ENCODE assay signal across 8 mouse cellular contexts in the genomic region with DNA sequence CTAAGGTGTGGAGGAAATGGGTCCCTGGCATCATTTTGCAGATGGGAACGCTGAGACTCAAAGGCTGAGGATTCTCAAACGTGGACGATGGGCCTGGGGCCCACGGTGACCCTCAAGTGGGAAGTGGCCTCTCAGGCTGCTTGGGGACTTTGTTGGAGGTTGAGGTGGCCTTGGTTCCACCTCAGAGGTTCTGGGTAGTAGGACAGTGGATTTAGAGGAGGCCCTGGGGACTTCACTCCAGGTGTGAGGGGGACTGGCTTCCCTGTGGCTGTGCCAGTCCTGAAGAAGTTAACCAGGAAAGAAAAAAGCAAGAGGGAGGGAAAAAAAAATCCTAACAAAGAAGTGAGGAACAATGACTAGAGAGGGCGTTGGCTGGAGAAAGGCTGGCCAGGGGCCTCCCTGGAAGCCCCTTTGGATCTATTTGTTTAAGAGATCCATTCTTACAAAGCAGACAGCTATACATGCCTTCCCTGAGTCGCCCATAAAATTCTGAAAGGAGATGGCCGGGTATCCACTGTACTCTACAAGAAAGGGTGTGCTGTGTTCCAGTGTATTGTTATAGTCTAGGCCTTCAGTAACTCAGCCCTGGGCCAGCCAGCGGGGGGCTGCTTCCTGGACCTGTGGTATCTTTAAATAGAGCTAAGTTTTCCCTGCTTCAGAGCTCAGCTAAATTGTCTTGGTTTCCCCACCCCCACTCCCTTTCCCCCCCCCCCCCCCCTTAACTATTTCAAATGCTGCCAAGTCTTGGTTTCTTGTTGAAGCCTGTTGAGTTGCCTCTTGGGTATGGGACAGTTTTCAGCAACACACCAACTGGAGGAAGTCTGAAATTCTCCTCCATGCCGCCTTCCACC. TPM values are rescaled to one million over a fixed set of nuclear protein-coding genes. Genes with fewer than 3 reads are reported as not detected.
DNase-seq lines count a peak whose midpoint lies in the region; ATAC-seq and TF ChIP-seq lines count a peak whose summit lies in the region.

No protein-coding gene starts in this region.

- peaks cover 20% of the 10 kb centered on the region for H3K4me1 ChIP-seq in erythroblast, embryonic 14.5 days (ENCODE audit: control insufficient read depth)
- peaks cover 34% of the 10 kb centered on the region for H3K4me1 ChIP-seq in forebrain, embryonic 12.5 days
- peaks cover 0 to 6% of the 10 kb centered on the region in 2 experiments; a peak in 2 of 4 replicates for H3K4me1 ChIP-seq in liver, embryonic 14.5 days (replicated peaks; ENCODE audit: control insufficient read depth in 2 of 2, insufficient read depth in 2 of 2, low read length in 1 of 2)

- H3K4me2 ChIP-seq in forebrain, embryonic 12.5 days, result peak overlapping the region; percentile 78
- H3K4me2 ChIP-seq in liver, embryonic 14.5 days (ENCODE audit: low read depth), result peak overlapping the region; percentile 60

- no peaks in the 10 kb centered on the region for H3K36me3 ChIP-seq in erythroblast, embryonic 14.5 days (ENCODE audit: control insufficient read depth)
- H3K36me3 ChIP-seq in forebrain, embryonic 12.5 days (replicated peaks), result peaks cover 29% of the 10 kb centered on the region
- H3K36me3 ChIP-seq in liver, embryonic 14.5 days (replicated peaks; ENCODE audit: control insufficient read depth, insufficient read depth, low read depth), result no peaks in the 10 kb centered on the region

- DNase-seq in 3T3-L1 (ENCODE audit: low read depth, low spot score), result peak; percentile 38
- DNase-seq in liver, embryonic 14.5 days (ENCODE audit: low read depth in 3 of 3, low spot score in 3 of 3), result no peak
- no peak for DNase-seq in adrenal gland, postnatal 25 days
- no peak for DNase-seq in c-Kit-positive CD71-positive TER-119-positive erythroid progenitor cells, embryonic 14.5 days (ENCODE audit: low spot score)
- no peak for DNase-seq in gastrocnemius, postnatal 36 days

- TF ChIP-seq CTCF in liver, embryonic 14.5 days (IDR thresholded peaks at IDR 0.05; ENCODE audit: low read depth), result no peak

- ATAC-seq in erythroblast, adult 5-6 weeks (replicated peaks; ENCODE audit: low FRiP score, poor library complexity, severe bottlenecking), result no peak
- ATAC-seq in forebrain, embryonic 12.5 days (ENCODE audit: low FRiP score), result 0 out of 2 replicates have a peak, but pooled peaks have one; percentile 27
- ATAC-seq in liver, embryonic 14.5 days (ENCODE audit: insufficient read depth), result no peak

- peak overlapping the region; percentile 97 for H3K9ac ChIP-seq in forebrain, embryonic 12.5 days
- no peak overlapping the region for H3K9ac ChIP-seq in liver, embryonic 14.5 days (replicated peaks)

- WGBS in forebrain, embryonic 12.5 days, result 17% methylated on average over 9 of the region's 9 CpGs
- 25% methylated on average over 9 of the region's 9 CpGs for WGBS in liver, embryonic 14.5 days (ENCODE audit: insufficient replicate concordance)

- H3K9me3 ChIP-seq in erythroblast, embryonic 14.5 days (ENCODE audit: control insufficient read depth, low read length), result no peaks in the 10 kb centered on the region
- no peaks in the 10 kb centered on the region for H3K9me3 ChIP-seq in forebrain, embryonic 12.5 days
- H3K9me3 ChIP-seq in liver, embryonic 14.5 days (ENCODE audit: control insufficient read depth, low read length), result no peaks in the 10 kb centered on the region

- intact Hi-C loops in gastrocnemius, postnatal 36 days (cut with DNase I), result loop anchor here (5.0 kb wide), 1 partner anchor 99 kb away; no protein-coding TSS in a partner anchor

- TF ChIP-seq EP300 in liver, embryonic 14.5 days (IDR thresholded peaks at IDR 0.05; ENCODE audit: low read depth), result no peak

- H3K4me3 ChIP-seq in erythroblast, embryonic 14.5 days (replicated peaks), result peak overlapping the region; percentile 65
- H3K4me3 ChIP-seq in forebrain, embryonic 12.5 days (replicated peaks), result peak overlapping the region; percentile 84
- peak overlapping the region; percentile 47 to 55 for H3K4me3 ChIP-seq in liver, embryonic 14.5 days (ENCODE audit: insufficient read depth in 1 of 2, low read depth in 2 of 2, low read length in 2 of 2)

- H3K27me3 ChIP-seq in erythroblast, embryonic 14.5 days (ENCODE audit: control insufficient read depth), result peaks cover 61% of the 10 kb centered on the region
- H3K27me3 ChIP-seq in forebrain, embryonic 12.5 days, result no peaks in the 10 kb centered on the region
- H3K27me3 ChIP-seq in liver, embryonic 14.5 days (ENCODE audit: control insufficient read depth, insufficient read depth, low read length), result peaks cover 24% of the 10 kb centered on the region

- H3K27ac ChIP-seq in forebrain, embryonic 12.5 days, result peak overlapping the region; percentile 80
- no peak overlapping the region for H3K27ac ChIP-seq in liver, embryonic 14.5 days

RNA-seq across cellular contexts. Expression of a gene that starts 1.0 kb away (rescaled TPM):
- polyA plus RNA-seq in erythroblast, embryonic 14.5 days (2012), result 0.02 and 0.05 TPM in 2 replicates
- 0.42 and 0.96 TPM in 2 replicates for total RNA-seq in erythroblast, adult 5-6 weeks (2015; ENCODE audit: low replicate concordance)
- total RNA-seq in erythroblast, adult 5-6 weeks (2017; ENCODE audit: low replicate concordance), result 0.28 and 0.85 TPM in 2 replicates
- polyA plus RNA-seq in forebrain, embryonic 12.5 days (2016; fragmentation: Nextera tagmentation; extraction: Ambion mirVana), result 25.2 and 26.0 TPM in 2 replicates
- 0.75 and 0.83 TPM in 2 replicates for polyA plus RNA-seq in liver, embryonic 14.5 days (2012; rRNA removed)
- 0.56 and 0.89 TPM in 2 replicates for polyA plus RNA-seq in liver, embryonic 14.5 days (2014; fragmentation: Nextera tagmentation; extraction: Ambion mirVana)
- total RNA-seq in adrenal gland, postnatal 25 days (2021), result 4.6 and 5.1 TPM in 2 replicates
- 1 to 10 TPM; 3.6 to 4.3 TPM for total RNA-seq in gastrocnemius, postnatal 36 days (2021)

RNA-seq across cellular contexts. Expression of a gene that starts 48.8 kb away (rescaled TPM):
- 0.09 and 1.1 TPM in 2 replicates for polyA plus RNA-seq in erythroblast, embryonic 14.5 days (2012)
- total RNA-seq in erythroblast, adult 5-6 weeks (2015; ENCODE audit: low replicate concordance), result 28.2 and 42.2 TPM in 2 replicates
- 17.0 and 21.0 TPM in 2 replicates for total RNA-seq in erythroblast, adult 5-6 weeks (2017; ENCODE audit: low replicate concordance)
- 0.73 TPM in 1 of 2 replicates, not detected in the other for polyA plus RNA-seq in forebrain, embryonic 12.5 days (2016; fragmentation: Nextera tagmentation; extraction: Ambion mirVana)
- polyA plus RNA-seq in liver, embryonic 14.5 days (2012; rRNA removed), result 7.8 and 9.1 TPM in 2 replicates
- 7.9 TPM in 2 replicates for polyA plus RNA-seq in liver, embryonic 14.5 days (2014; fragmentation: Nextera tagmentation; extraction: Ambion mirVana)
- not detected in 2 replicates for total RNA-seq in adrenal gland, postnatal 25 days (2021)
- not detected for total RNA-seq in gastrocnemius, postnatal 36 days (2021)

RNA-seq across cellular contexts. Expression of a gene that starts 52.4 kb away (rescaled TPM):
- 130,484 and 191,888 TPM in 2 replicates for polyA plus RNA-seq in erythroblast, embryonic 14.5 days (2012)
- total RNA-seq in erythroblast, adult 5-6 weeks (2015; ENCODE audit: low replicate concordance), result 143,341 and 149,783 TPM in 2 replicates
- total RNA-seq in erythroblast, adult 5-6 weeks (2017; ENCODE audit: low replicate concordance), result 224,706 and 268,423 TPM in 2 replicates
- polyA plus RNA-seq in forebrain, embryonic 12.5 days (2016; fragmentation: Nextera tagmentation; extraction: Ambion mirVana), result 4,843 and 6,486 TPM in 2 replicates
- polyA plus RNA-seq in liver, embryonic 14.5 days (2012; rRNA removed), result 214,511 and 362,158 TPM in 2 replicates
- 162,484 and 169,597 TPM in 2 replicates for polyA plus RNA-seq in liver, embryonic 14.5 days (2014; fragmentation: Nextera tagmentation; extraction: Ambion mirVana)
- 1,730 and 2,563 TPM in 2 replicates for total RNA-seq in adrenal gland, postnatal 25 days (2021)
- total RNA-seq in gastrocnemius, postnatal 36 days (2021), result 100 to 1,000 TPM; 195 to 294 TPM

Comparison
In these comparisons a context has a peak if more than half of its experiments do, and no peak if none do; other contexts are left out.
1. RNA of a gene that starts 48.8 kb away (total RNA-seq): 17.0 to 42.2 TPM in erythroblast, adult 5-6 weeks; not detected in gastrocnemius, postnatal 36 days and not detected in adrenal gland, postnatal 25 days; every median in the first group is over 10 times any median in the second.
2. RNA of a gene that starts 52.4 kb away (total RNA-seq): 143,341 to 268,423 TPM in erythroblast, adult 5-6 weeks; 1,730 to 2,563 TPM in adrenal gland, postnatal 25 days and 195 to 294 TPM in gastrocnemius, postnatal 36 days; every median in the first group is over 10 times any median in the second.
3. Peak in every context shown above with its lines, with median percentiles within 50 percentile points of each other: H3K4me3 ChIP-seq.